21 mouse cellular contexts compared by ENCODE assay signal in the genomic region with DNA sequence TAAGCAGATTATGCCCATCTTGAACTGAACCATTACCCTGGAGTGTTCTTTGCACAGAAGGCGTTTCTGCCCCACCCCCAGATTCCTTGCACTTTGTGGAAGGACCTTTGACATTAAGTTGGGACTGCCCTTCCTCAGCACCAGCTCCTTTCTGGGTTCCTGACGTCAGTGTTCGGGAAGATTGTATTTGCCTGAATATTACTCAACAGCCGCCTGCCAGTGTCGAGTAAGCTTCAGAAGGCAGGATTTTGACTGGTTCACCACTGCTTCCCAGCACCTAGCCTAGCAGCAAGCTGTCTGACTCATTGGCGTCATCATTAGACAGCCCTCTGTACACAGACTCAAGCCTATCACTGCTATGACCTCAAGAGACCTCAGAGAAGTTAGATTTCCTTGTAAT. TPM values are rescaled to one million over a fixed set of nuclear protein-coding genes. Genes with fewer than 3 reads are reported as not detected.
DNase-seq lines count a peak whose midpoint lies in the region; ATAC-seq and TF ChIP-seq lines count a peak whose summit lies in the region.
"Had no signal": no experiment of that assay in that cellular context is flagged by ENCODE, and none has a peak within 500 bp of the region (broad histone marks: within the 10 kb centered on the region; RNA-seq: fewer than 3 reads in every experiment).

No protein-coding gene starts in this region.

- H3K79me2 ChIP-seq in liver, adult 2 months (ENCODE audit: control insufficient read depth, insufficient read depth, low read length), result no peaks in the 10 kb centered on the region

- H3K27me3 ChIP-seq in heart, embryonic 12.5 days (replicated peaks), result no peaks in the 10 kb centered on the region
- no peaks in the 10 kb centered on the region for H3K27me3 ChIP-seq in liver, adult 2 months (ENCODE audit: control insufficient read depth, insufficient read depth, low read length)
- H3K27me3 ChIP-seq in liver, embryonic 12.5 days (replicated peaks), result no peaks in the 10 kb centered on the region
- no peaks in the 10 kb centered on the region for H3K27me3 ChIP-seq in stomach, embryonic 16.5 days (ENCODE audit: control insufficient read depth, insufficient read depth, low read length)
- H3K27me3 ChIP-seq in hindbrain, embryonic 10.5 days (ENCODE audit: insufficient read depth, poor library complexity, severe bottlenecking), result no peaks in the 10 kb centered on the region
- H3K27me3 ChIP-seq: embryonic facial prominence, embryonic 15.5 days; megakaryocyte, embryonic 14.5 days; stomach, embryonic 15.5 days had no signal

- no peak overlapping the region for H3K9ac ChIP-seq in heart, embryonic 12.5 days
- H3K9ac ChIP-seq in liver, adult 2 months (ENCODE audit: low read depth, low read length), result no peak overlapping the region
- H3K9ac ChIP-seq in liver, embryonic 12.5 days, result no peak overlapping the region
- no peak overlapping the region for H3K9ac ChIP-seq in stomach, embryonic 16.5 days (ENCODE audit: low read length)
- H3K9ac ChIP-seq: embryonic facial prominence, embryonic 15.5 days; forebrain, postnatal 0 days; lung, embryonic 14.5 days; stomach, embryonic 15.5 days had no signal

- no peak for TF ChIP-seq POLR2A in liver, adult 2 months (IDR thresholded peaks at IDR 0.05; ENCODE audit: extremely low read depth, insufficient read depth, low read length)

- 64% methylated on average over 6 of the region's 6 CpGs for WGBS in heart, embryonic 12.5 days
- WGBS in liver, adult 2 months, result 53% methylated on average over 6 of the region's 6 CpGs
- 73% methylated on average over 6 of the region's 6 CpGs for WGBS in liver, embryonic 12.5 days (ENCODE audit: insufficient replicate concordance)
- 73% methylated on average over 6 of the region's 6 CpGs for WGBS in stomach, embryonic 16.5 days
- WGBS in hindbrain, embryonic 10.5 days, result 78% methylated on average over 6 of the region's 6 CpGs

- no peak overlapping the region for H3K4me3 ChIP-seq in heart, embryonic 12.5 days
- no peak overlapping the region for H3K4me3 ChIP-seq in liver, adult 2 months (ENCODE audit: insufficient read depth, low read depth, low read length)
- no peak overlapping the region for H3K4me3 ChIP-seq in liver, embryonic 12.5 days
- no peak overlapping the region for H3K4me3 ChIP-seq in stomach, embryonic 16.5 days (replicated peaks; ENCODE audit: low read length)
- H3K4me3 ChIP-seq in hindbrain, embryonic 10.5 days, result no peak overlapping the region
- H3K4me3 ChIP-seq: embryonic facial prominence, embryonic 15.5 days; megakaryocyte, embryonic 14.5 days; stomach, embryonic 15.5 days had no signal

- no peak for ATAC-seq in heart, embryonic 12.5 days (ENCODE audit: insufficient number of reproducible peaks, low FRiP score)
- no peak for ATAC-seq in liver, embryonic 12.5 days
- ATAC-seq in stomach, embryonic 16.5 days (ENCODE audit: insufficient read depth, low FRiP score), result peak; percentile 46; the same call in 1 of the 2 replicates
- ATAC-seq: activated CD4-positive, CD25-positive, alpha-beta regulatory T cell, adult 4 months; CD4-positive, CD25-positive, alpha-beta regulatory T cell, adult 4 months; forebrain, postnatal 0 days had no signal

- no peaks in the 10 kb centered on the region for H3K36me3 ChIP-seq in heart, embryonic 12.5 days
- H3K36me3 ChIP-seq in liver, adult 2 months (ENCODE audit: control insufficient read depth, insufficient read depth, low read length), result no peaks in the 10 kb centered on the region
- H3K36me3 ChIP-seq in liver, embryonic 12.5 days, result no peaks in the 10 kb centered on the region
- H3K36me3 ChIP-seq in stomach, embryonic 16.5 days (ENCODE audit: control insufficient read depth, insufficient read depth, low read length), result no peaks in the 10 kb centered on the region
- H3K36me3 ChIP-seq in hindbrain, embryonic 10.5 days, result no peaks in the 10 kb centered on the region
- H3K36me3 ChIP-seq: embryonic facial prominence, embryonic 15.5 days; stomach, embryonic 15.5 days had no signal

- H3K4me1 ChIP-seq in heart, embryonic 12.5 days (replicated peaks), result peaks cover 30% of the 10 kb centered on the region
- H3K4me1 ChIP-seq in liver, adult 2 months (ENCODE audit: control insufficient read depth, insufficient read depth, low read length), result peaks cover 20% of the 10 kb centered on the region
- peaks cover 4% of the 10 kb centered on the region; the same call in 1 of the 2 replicates for H3K4me1 ChIP-seq in liver, embryonic 12.5 days
- H3K4me1 ChIP-seq in stomach, embryonic 16.5 days (ENCODE audit: control insufficient read depth, insufficient read depth, low read length), result 0 out of 2 replicates have a peak, but pooled peaks cover 5% of the 10 kb centered on the region
- H3K4me1 ChIP-seq in hindbrain, embryonic 10.5 days (replicated peaks), result peaks cover 17% of the 10 kb centered on the region

- intact Hi-C loops in heart, postnatal 25 days (cut with DNase I), result no loop called here

- no peak overlapping the region for H3K4me2 ChIP-seq in heart, embryonic 12.5 days
- no peak overlapping the region for H3K4me2 ChIP-seq in liver, embryonic 12.5 days
- H3K4me2 ChIP-seq in stomach, embryonic 16.5 days (ENCODE audit: low read depth, low read length), result no peak overlapping the region
- H3K4me2 ChIP-seq: embryonic facial prominence, embryonic 15.5 days; lung, embryonic 14.5 days; stomach, embryonic 15.5 days had no signal

- H3K9me3 ChIP-seq in heart, embryonic 12.5 days (replicated peaks), result no peaks in the 10 kb centered on the region
- H3K9me3 ChIP-seq in liver, embryonic 12.5 days (replicated peaks), result no peaks in the 10 kb centered on the region
- H3K9me3 ChIP-seq in stomach, embryonic 16.5 days (replicated peaks; ENCODE audit: control insufficient read depth, low read length), result no peaks in the 10 kb centered on the region
- H3K9me3 ChIP-seq in hindbrain, embryonic 10.5 days, result no peaks in the 10 kb centered on the region
- H3K9me3 ChIP-seq: embryonic facial prominence, embryonic 15.5 days; megakaryocyte, embryonic 14.5 days; stomach, embryonic 15.5 days had no signal

- H3K27ac ChIP-seq in heart, embryonic 12.5 days (ENCODE audit: poor library complexity, severe bottlenecking), result no peak overlapping the region
- H3K27ac ChIP-seq in liver, adult 2 months (replicated peaks; ENCODE audit: insufficient read depth, low read depth, low read length), result no peak overlapping the region
- H3K27ac ChIP-seq in liver, embryonic 12.5 days, result no peak overlapping the region
- H3K27ac ChIP-seq in stomach, embryonic 16.5 days (ENCODE audit: low read length), result no peak overlapping the region
- H3K27ac ChIP-seq in hindbrain, embryonic 10.5 days, result no peak overlapping the region
- H3K27ac ChIP-seq: embryonic facial prominence, embryonic 15.5 days; stomach, embryonic 15.5 days had no signal

- TF ChIP-seq CTCF in liver, adult 2 months (IDR thresholded peaks at IDR 0.05; ENCODE audit: low read depth, low read length), result no peak

- peak; percentile 85 for DNase-seq in heart, adult 11 months
- DNase-seq in liver, adult 2 months (ENCODE audit: extremely low read depth, low read depth, low spot score), result peak; percentile 50
- peak; percentile 48 for DNase-seq in lung, postnatal 10 days
- no peak for DNase-seq in heart, postnatal 25 days (ENCODE audit: low spot score)
- DNase-seq in hindbrain, embryonic 10.5 days (ENCODE audit: low spot score), result no peak
- DNase-seq: adrenal gland, postnatal 36 days; cerebellum, adult 11-12 months; cerebellum, postnatal 36 days; forebrain, postnatal 0 days; gastrocnemius, postnatal 10 days; lung, embryonic 14.5 days; midbrain, embryonic 14.5 days; right cerebral cortex, postnatal 14 days had no signal

RNA-seq across cellular contexts. Expression of a gene that starts 17.4 kb away (rescaled TPM):
- 5.3 and 5.5 TPM in 2 replicates for polyA plus RNA-seq in heart, embryonic 12.5 days (2016; fragmentation: Nextera tagmentation; extraction: Ambion mirVana)
- total RNA-seq in liver, adult 2 months (2014; rRNA removed), result 1.5 and 1.6 TPM in 2 replicates
- polyA plus RNA-seq in liver, adult 2 months (2012; rRNA removed), result 0.80 and 1.4 TPM in 2 replicates
- 0.64 and 0.73 TPM in 2 replicates for polyA plus RNA-seq in liver, embryonic 12.5 days (2016; fragmentation: Nextera tagmentation; extraction: Ambion mirVana)
- polyA plus RNA-seq in stomach, embryonic 16.5 days (2015; fragmentation: Nextera tagmentation; extraction: Ambion mirVana), result 14.9 and 15.0 TPM in 2 replicates
- total RNA-seq in heart, postnatal 25 days (2021), result 1 to 10 TPM; 3.9 to 6.1 TPM
- 0.66 and 0.84 TPM in 2 replicates for polyA plus RNA-seq in hindbrain, embryonic 10.5 days (2016; fragmentation: Nextera tagmentation; extraction: Ambion mirVana)
- polyA plus RNA-seq: activated CD4-positive, CD25-positive, alpha-beta regulatory T cell, adult 4 months; CD4-positive, CD25-positive, alpha-beta regulatory T cell, adult 4 months had no signal

Comparison
In these comparisons a context has a peak if more than half of its experiments do, and no peak if none do; other contexts are left out.
1. DNase-seq: peak in heart, adult 11 months (single experiment), liver, adult 2 months (single experiment) and lung, postnatal 10 days (single experiment); none in heart, postnatal 25 days (single experiment) and hindbrain, embryonic 10.5 days (single experiment).